Mouse (Mus musculus) midbrain, postnatal 0 days (tissue): Measurements from ENCODE around the gene Dlgap3. TPM values are rescaled to one million over a fixed set of nuclear protein-coding genes. Genes with fewer than 3 reads are reported as not detected.

Experiments used
- ATAC-seq: fragments of 200-750 bp; cut with Nextera tagmentation; 2 replicates; pipeline ENCODE4 v1.8.0; 2017; ENCODE audit warnings: moderate number of reproducible peaks, mild to moderate bottlenecking, moderate TSS enrichment, moderate library complexity; ENCODE audit not compliant: low FRiP score
- DNase-seq: peaks from one replicate; pipeline ENCODE4 v3.0.0-alpha.2; 2015; ENCODE audit warnings: low spot score
- H3K27ac ChIP-seq: fragments of 300-500 bp; sonication (generic); 2 replicates; pipeline ENCODE4 v1.5.1; 2014; ENCODE audit warnings: low read depth, mild to moderate bottlenecking, low read length, mixed read lengths
- H3K27me3 ChIP-seq: fragments of 300-500 bp; sonication (generic); 2 replicates; pipeline ENCODE4 v1.6.1; 2014; ENCODE audit warnings: low read length, control low read depth, mixed read lengths; ENCODE audit not compliant: insufficient read depth
- H3K36me3 ChIP-seq: fragments of 300-500 bp; sonication (generic); 2 replicates; pipeline ENCODE4 v1.6.1; 2014; ENCODE audit warnings: low read length, control low read depth, mixed read lengths; ENCODE audit not compliant: insufficient read depth
- H3K4me1 ChIP-seq: fragments of 300-500 bp; sonication (generic); 2 replicates; pipeline ENCODE4 v1.6.1; 2014; ENCODE audit warnings: mild to moderate bottlenecking, control low read depth, antibody characterized with exemption, low read length, mixed read lengths; ENCODE audit not compliant: insufficient read depth
- H3K4me2 ChIP-seq: fragments of 300-500 bp; sonication (generic); 2 replicates; pipeline ENCODE4 v1.6.1; 2014; ENCODE audit warnings: low read depth, mild to moderate bottlenecking, low read length, mixed read lengths; ENCODE audit not compliant: poor library complexity, severe bottlenecking
- H3K4me3 ChIP-seq: fragments of 300-500 bp; sonication (generic); 2 replicates; pipeline ENCODE4 v1.5.1; 2014; ENCODE audit warnings: low read depth, mild to moderate bottlenecking, low read length, moderate library complexity
- H3K9ac ChIP-seq: fragments of 300-500 bp; sonication (generic); replicated peaks from 2 replicates; pipeline ENCODE4 v1.6.1; 2014; ENCODE audit warnings: mild to moderate bottlenecking, low read length, moderate library complexity, mixed read lengths; ENCODE audit not compliant: poor library complexity, severe bottlenecking
- H3K9me3 ChIP-seq: fragments of 300-500 bp; sonication (generic); 2 replicates; pipeline ENCODE4 v1.6.1; 2016; ENCODE audit warnings: low read length, control low read depth
- CTCF ChIP-seq: IDR thresholded peaks from 2 replicates; pipeline ENCODE4 v1.5.1; 2016; ENCODE audit warnings: antibody characterized with exemption, mild to moderate bottlenecking
- WGBS: fragments of 180-500 bp; shearing (Covaris S2); extraction: QIAGEN DNeasy Blood & Tissue Kit; methylation state at CpG from one replicate; pipeline ENCODE4 v1.1.7; 2014; 5-methylcytosine and 5-hydroxymethylcytosine counted together
- polyA plus RNA-seq: library from polyadenylated mRNA; unstranded; fragments of >200 nt; fragmentation: Nextera tagmentation; extraction: Ambion mirVana; gene quantifications from 2 replicates; pipeline ENCODE4 v1.2.1, GENCODE M21; 2015
- total RNA-seq: library from RNA; depleted of rRNA; stranded (reverse); fragments of >200 nt; gene quantifications from 2 replicates; pipeline ENCODE4 v1.2.3, GENCODE M21; 2014; rRNA removed

Gene Dlgap3
- total and polyA plus RNA-seq, 2 experiments from 2014 or later = 34.5 to 156 TPM

DNA sequence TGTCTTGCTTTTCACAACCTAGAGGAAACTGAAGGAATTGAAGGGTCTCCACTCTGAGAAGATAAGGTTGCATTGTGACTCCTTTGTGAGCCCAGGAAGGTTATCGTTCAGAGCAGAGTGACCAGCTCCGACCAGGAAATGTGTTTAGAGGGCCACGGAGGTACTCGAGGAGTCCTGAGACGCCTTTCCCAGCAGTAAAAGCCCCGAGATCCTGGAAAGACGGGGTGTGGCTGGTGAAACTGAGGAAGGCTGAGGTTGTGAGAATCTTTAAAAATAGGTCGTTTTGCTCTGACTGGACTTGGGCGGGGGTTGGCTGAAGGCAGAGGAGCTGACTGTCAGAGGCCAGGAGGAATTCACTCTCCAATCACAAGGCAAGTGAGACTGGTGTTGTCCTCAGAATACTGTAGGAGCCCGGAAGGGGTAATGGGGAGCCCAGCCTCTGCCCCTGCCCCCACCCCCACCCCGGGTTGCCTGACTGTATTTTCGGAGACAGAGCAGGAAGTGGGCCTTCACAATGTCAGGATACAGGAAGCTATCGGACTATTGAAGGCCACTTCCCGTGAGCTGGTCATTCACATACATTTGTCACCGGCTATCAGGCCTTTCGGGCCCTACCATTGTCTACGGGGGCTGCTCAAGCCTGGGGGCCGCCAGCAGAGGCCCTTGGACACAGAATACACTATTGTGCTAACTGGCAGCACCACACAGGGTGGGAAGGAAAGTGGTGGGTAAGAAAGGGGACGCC, 94.6 kb downstream of the Dlgap3 start:
- Histone ChIP-seq H3K27ac (no peak overlapping the region), H3K4me1 (no peaks in the 10 kb centered on the region), H3K4me2 (no peak overlapping the region), H3K9ac (no peak overlapping the region), H3K27me3 (no peaks in the 10 kb centered on the region), H3K9me3 (no peaks in the 10 kb centered on the region), H3K36me3 (no peaks in the 10 kb centered on the region), H3K4me3 (no peak overlapping the region)
- 64% methylated on average over 19 of the region's 19 CpGs for WGBS
- ATAC-seq (no peak), DNase-seq (no peak)
- no peak for TF ChIP-seq CTCF

DNA sequence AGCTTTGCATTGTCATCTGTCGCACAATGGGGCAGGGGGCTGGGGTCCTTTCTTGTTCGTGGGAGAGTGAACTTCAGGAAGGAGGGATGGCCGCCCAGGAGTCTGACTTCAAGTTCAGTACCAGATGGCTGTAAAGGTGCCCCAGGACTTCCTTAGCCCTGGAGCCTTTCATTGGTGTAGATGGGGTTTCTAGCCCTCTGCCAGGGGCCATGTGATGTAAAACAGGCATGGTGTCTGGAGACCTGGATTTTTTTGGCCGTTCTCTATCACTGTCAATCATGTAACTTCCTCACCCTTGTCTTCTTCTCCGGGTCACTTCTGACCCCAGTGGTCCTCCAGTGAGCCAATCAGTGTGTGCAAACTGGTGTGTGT, 95.2 kb downstream of the Dlgap3 start:
- ATAC-seq (no peak), DNase-seq (no peak)
- no peak overlapping the region for H3K27ac ChIP-seq
- H3K4me2 ChIP-seq = no peak overlapping the region
- no peaks in the 10 kb centered on the region for H3K4me1 ChIP-seq
- no peak for TF ChIP-seq CTCF
- H3K9ac ChIP-seq = no peak overlapping the region
- no peak overlapping the region for H3K4me3 ChIP-seq
- H3K9me3 ChIP-seq = no peaks in the 10 kb centered on the region
- no peaks in the 10 kb centered on the region for H3K36me3 ChIP-seq
- no peaks in the 10 kb centered on the region for H3K27me3 ChIP-seq
- WGBS = 50% methylated on average over 5 of the region's 5 CpGs

DNA sequence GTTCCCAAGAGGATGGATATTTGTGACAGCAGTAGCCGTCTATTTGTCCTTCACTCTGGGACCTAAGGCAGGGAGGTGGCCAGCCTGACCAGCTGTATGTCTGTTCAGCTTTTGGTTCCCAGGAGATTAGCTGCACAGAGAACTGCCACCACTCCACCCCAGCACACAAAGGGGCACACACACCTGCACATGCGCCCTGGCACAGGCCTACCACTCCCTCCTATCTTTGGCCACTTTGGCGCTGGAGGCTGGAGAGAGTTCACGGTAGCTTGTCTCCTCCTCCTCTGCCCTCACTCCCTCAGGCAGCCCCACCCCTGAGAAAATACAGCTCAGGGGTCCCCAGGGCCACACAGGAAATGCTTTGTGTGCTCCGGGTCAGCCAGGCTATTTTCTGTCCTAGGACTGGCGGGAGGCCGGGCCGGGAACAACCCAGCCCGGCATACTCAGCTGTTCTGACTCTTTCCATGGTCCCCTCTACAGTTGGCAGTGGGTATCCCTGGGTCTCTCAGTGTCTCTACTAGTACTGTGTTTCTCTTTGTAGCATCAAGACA, 109.5 kb downstream of the Dlgap3 start:
- H3K9ac ChIP-seq = no peak overlapping the region
- H3K27ac ChIP-seq = no peak overlapping the region
- no peaks in the 10 kb centered on the region for H3K9me3 ChIP-seq
- WGBS = 65% methylated on average over 9 of the region's 9 CpGs
- ATAC-seq (no peak), DNase-seq (no peak)
- H3K36me3 ChIP-seq = no peaks in the 10 kb centered on the region
- H3K27me3 ChIP-seq = no peaks in the 10 kb centered on the region
- H3K4me1 ChIP-seq = no peaks in the 10 kb centered on the region
- no peak for TF ChIP-seq CTCF
- H3K4me2 ChIP-seq = no peak overlapping the region
- no peak overlapping the region for H3K4me3 ChIP-seq

DNA sequence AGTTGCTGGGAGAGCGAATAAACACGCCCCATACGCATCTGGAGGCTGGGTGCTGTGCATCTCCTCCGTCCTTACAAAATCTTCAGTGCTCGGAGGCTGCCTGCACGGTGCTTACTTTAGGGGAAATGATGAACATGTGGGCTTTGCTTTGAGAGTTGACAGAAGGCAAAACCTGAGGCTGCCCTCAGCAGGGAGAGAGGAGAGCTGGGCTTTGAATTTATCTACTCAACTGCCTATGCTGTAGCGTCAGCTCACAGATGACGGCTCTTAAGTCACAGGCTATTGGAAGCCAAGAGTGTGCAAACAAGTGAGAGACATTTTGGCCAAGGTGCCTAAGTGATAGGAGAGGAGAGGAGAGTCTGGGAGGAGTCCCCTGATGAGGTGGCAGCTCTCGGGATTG, 110.2 kb downstream of the Dlgap3 start:
- Histone ChIP-seq H3K27me3 (no peaks in the 10 kb centered on the region), H3K9me3 (no peaks in the 10 kb centered on the region), H3K27ac (no peak overlapping the region), H3K36me3 (no peaks in the 10 kb centered on the region), H3K4me3 (no peak overlapping the region), H3K4me1 (no peaks in the 10 kb centered on the region), H3K9ac (no peak overlapping the region), H3K4me2 (no peak overlapping the region)
- TF ChIP-seq CTCF = no peak
- ATAC-seq (no peak), DNase-seq (no peak)
- WGBS = 80% methylated on average over 9 of the region's 9 CpGs

Other genes starting within 250 kb of the Dlgap3 start
- gene Zmym4, start 201.1 kb upstream of the Dlgap3 start, total RNA-seq = 56.0 and 68.5 TPM in 2 replicates
- 17.3 and 22.3 TPM in 2 replicates for gene Zmym4, start 201.1 kb upstream of the Dlgap3 start, polyA plus RNA-seq
- gene Sfpq, start 147.9 kb upstream of the Dlgap3 start, total RNA-seq = 157 and 229 TPM in 2 replicates
- 47.5 and 63.2 TPM in 2 replicates for gene Sfpq, start 147.9 kb upstream of the Dlgap3 start, polyA plus RNA-seq
- gene Zmym1, start 108.1 kb upstream of the Dlgap3 start, total RNA-seq = 16.8 and 18.3 TPM in 2 replicates
- gene Zmym1, start 108.1 kb upstream of the Dlgap3 start, polyA plus RNA-seq = 16.6 and 16.9 TPM in 2 replicates
- 41.1 and 44.3 TPM in 2 replicates for gene Zmym6, start 91.8 kb upstream of the Dlgap3 start, total RNA-seq
- 24.6 and 28.2 TPM in 2 replicates for gene Zmym6, start 91.8 kb upstream of the Dlgap3 start, polyA plus RNA-seq
- 2.4 and 5.4 TPM in 2 replicates for gene Tmem35b, start 45.5 kb upstream of the Dlgap3 start, total RNA-seq
- 12.8 and 14.0 TPM in 2 replicates for gene Tmem35b, start 45.5 kb upstream of the Dlgap3 start, polyA plus RNA-seq
- gene Smim12, start 74.6 kb downstream of the Dlgap3 start, total RNA-seq = 26.3 and 38.3 TPM in 2 replicates
- gene Smim12, start 74.6 kb downstream of the Dlgap3 start, polyA plus RNA-seq = 50.7 and 56.6 TPM in 2 replicates
- 24.8 and 25.8 TPM in 2 replicates for gene Gja4, start 144.8 kb downstream of the Dlgap3 start, total RNA-seq
- 21.9 and 26.5 TPM in 2 replicates for gene Gja4, start 144.8 kb downstream of the Dlgap3 start, polyA plus RNA-seq
- gene Gjb3, start 161.6 kb downstream of the Dlgap3 start, total RNA-seq = 1.0 and 1.8 TPM in 2 replicates
- gene Gjb3, start 161.6 kb downstream of the Dlgap3 start, polyA plus RNA-seq = 0.83 and 0.85 TPM in 2 replicates
- gene Gjb4, start 184.9 kb downstream of the Dlgap3 start, total RNA-seq = not detected in 2 replicates
- not detected in 2 replicates for gene Gjb4, start 184.9 kb downstream of the Dlgap3 start, polyA plus RNA-seq
- 0.33 and 0.49 TPM in 2 replicates for gene Gjb5, start 189.0 kb downstream of the Dlgap3 start, total RNA-seq
- gene Gjb5, start 189.0 kb downstream of the Dlgap3 start, polyA plus RNA-seq = 0.18 and 0.35 TPM in 2 replicates